Mouse (Mus musculus): ENCODE data around the gene 9330161L09Rik. TPM values are rescaled to one million over a fixed set of nuclear protein-coding genes. Genes with fewer than 3 reads are reported as not detected.

9330161L09Rik gene
- polyA plus RNA-seq, 1 experiment from 2014 or later, result 0.29 TPM

DNA sequence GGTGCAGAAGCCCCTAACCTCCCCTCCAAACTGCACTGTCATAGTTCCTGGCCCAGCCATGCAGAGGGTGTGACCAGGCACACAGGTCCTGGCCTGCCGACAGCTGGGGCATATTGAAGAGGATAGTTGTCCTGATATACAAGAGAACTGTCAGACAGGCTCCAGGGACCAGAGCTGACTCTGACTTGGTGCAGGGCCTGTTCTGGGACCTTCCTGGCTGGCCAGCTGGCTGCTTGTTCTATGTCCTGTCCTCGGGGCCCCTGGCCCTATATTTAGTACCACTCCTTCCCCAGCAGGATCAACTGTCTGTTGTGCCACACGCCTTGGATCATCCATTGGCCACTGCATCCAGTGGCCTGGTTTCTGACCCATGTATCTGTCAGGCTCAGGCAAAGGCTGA lies 45.3 kb downstream of the 9330161L09Rik start:
- Histone ChIP-seq H3K36me3 (ENCODE audit: control insufficient read depth, insufficient read depth, low read length) (no peaks in the 10 kb centered on the region), H3K9me3 (ENCODE audit: control insufficient read depth, low read length) (no peaks in the 10 kb centered on the region), H3K4me2 (ENCODE audit: low read depth, low read length) (no peak overlapping the region), H3K27ac (replicated peaks; ENCODE audit: low read depth, low read length) (no peak overlapping the region), H3K4me3 (ENCODE audit: low read depth, low read length) (no peak overlapping the region), H3K9ac (ENCODE audit: low read depth, low read length) (no peak overlapping the region), H3K4me1 (ENCODE audit: control insufficient read depth, insufficient read depth, low read length) (no peaks in the 10 kb centered on the region), H3K27me3 (replicated peaks; ENCODE audit: control insufficient read depth, insufficient read depth, low read length) (no peaks in the 10 kb centered on the region)
- WGBS, result 92% methylated on average over 3 of the region's 3 CpGs
- no peak for ATAC-seq (ENCODE audit: low read depth)
- no peak for DNase-seq (ENCODE audit: low spot score)

DNA sequence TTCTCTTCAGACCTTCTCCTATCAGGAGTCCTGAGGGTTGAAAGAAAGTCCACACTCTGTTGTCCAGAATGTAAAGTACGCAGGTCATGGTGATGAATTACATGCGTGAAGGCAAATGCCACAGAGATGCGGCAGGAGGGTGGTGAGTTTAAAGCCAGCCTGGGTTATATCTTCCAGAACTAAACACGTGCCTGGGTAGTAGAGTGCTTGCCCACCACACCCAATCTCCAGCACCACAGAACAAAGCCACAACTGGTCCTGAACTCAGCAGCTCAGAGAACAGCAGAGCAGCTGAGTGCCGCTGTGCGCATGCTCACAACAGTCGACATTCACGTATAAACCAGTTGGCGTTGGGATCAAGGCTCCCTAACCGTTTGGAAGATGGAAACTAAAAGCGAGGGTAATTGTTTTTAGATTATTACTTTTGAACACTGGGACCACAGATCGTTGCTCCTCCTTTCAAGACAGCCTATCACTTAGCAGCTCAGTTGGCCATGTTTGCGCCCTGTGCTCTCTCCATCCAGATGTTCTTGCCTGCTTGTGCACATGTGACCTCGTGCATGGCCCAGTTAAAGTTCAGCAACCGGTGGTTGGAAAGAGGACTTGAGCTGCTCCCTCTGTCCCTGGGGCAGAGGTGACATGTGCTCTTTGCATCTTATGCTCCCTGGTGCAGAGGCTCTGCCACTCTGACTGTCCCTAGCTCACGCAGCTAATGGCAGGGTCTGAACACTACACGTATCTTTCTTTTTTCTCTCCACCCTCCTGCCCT lies 45.9 kb downstream of the 9330161L09Rik start:
- no peaks in the 10 kb centered on the region for H3K9me3 ChIP-seq (ENCODE audit: control insufficient read depth, low read length)
- H3K27ac ChIP-seq (replicated peaks; ENCODE audit: low read depth, low read length), result no peak overlapping the region
- ATAC-seq (ENCODE audit: low read depth) (no peak), DNase-seq (ENCODE audit: low spot score) (no peak)
- H3K4me2 ChIP-seq (ENCODE audit: low read depth, low read length), result no peak overlapping the region
- no peaks in the 10 kb centered on the region for H3K36me3 ChIP-seq (ENCODE audit: control insufficient read depth, insufficient read depth, low read length)
- no peaks in the 10 kb centered on the region for H3K4me1 ChIP-seq (ENCODE audit: control insufficient read depth, insufficient read depth, low read length)
- no peak overlapping the region for H3K9ac ChIP-seq (ENCODE audit: low read depth, low read length)
- no peaks in the 10 kb centered on the region for H3K27me3 ChIP-seq (replicated peaks; ENCODE audit: control insufficient read depth, insufficient read depth, low read length)
- WGBS, result 83% methylated on average over 17 of the region's 17 CpGs
- no peak overlapping the region for H3K4me3 ChIP-seq (ENCODE audit: low read depth, low read length)

DNA sequence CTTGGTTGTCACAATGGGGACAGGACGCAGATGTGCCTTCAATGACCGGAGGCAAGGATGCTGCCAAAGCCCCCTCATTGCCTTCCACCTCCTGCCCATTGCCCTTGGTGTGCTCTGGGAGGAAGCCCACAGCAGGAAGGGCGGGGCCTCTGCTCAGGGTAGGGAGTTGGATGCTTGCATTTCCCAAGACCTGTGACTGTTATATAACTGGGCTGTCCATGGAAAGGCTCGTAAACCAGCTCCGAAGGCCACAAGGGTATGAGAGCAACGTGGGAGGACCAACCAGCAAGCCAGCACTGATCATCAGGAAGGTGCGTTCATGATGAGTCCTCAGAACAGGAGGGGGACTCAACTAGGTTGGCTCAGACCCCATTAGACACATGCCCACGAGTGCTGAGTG lies 46.8 kb downstream of the 9330161L09Rik start:
- Histone ChIP-seq H3K27ac (replicated peaks; ENCODE audit: low read depth, low read length) (no peak overlapping the region), H3K4me2 (ENCODE audit: low read depth, low read length) (no peak overlapping the region), H3K9ac (ENCODE audit: low read depth, low read length) (no peak overlapping the region), H3K36me3 (ENCODE audit: control insufficient read depth, insufficient read depth, low read length) (no peaks in the 10 kb centered on the region), H3K27me3 (replicated peaks; ENCODE audit: control insufficient read depth, insufficient read depth, low read length) (no peaks in the 10 kb centered on the region), H3K4me3 (ENCODE audit: low read depth, low read length) (no peak overlapping the region), H3K4me1 (ENCODE audit: control insufficient read depth, insufficient read depth, low read length) (no peaks in the 10 kb centered on the region), H3K9me3 (ENCODE audit: control insufficient read depth, low read length) (no peaks in the 10 kb centered on the region)
- DNase-seq (ENCODE audit: low spot score) (no peak), ATAC-seq (ENCODE audit: low read depth) (no peak)
- 87% methylated on average over 8 of the region's 8 CpGs for WGBS

DNA sequence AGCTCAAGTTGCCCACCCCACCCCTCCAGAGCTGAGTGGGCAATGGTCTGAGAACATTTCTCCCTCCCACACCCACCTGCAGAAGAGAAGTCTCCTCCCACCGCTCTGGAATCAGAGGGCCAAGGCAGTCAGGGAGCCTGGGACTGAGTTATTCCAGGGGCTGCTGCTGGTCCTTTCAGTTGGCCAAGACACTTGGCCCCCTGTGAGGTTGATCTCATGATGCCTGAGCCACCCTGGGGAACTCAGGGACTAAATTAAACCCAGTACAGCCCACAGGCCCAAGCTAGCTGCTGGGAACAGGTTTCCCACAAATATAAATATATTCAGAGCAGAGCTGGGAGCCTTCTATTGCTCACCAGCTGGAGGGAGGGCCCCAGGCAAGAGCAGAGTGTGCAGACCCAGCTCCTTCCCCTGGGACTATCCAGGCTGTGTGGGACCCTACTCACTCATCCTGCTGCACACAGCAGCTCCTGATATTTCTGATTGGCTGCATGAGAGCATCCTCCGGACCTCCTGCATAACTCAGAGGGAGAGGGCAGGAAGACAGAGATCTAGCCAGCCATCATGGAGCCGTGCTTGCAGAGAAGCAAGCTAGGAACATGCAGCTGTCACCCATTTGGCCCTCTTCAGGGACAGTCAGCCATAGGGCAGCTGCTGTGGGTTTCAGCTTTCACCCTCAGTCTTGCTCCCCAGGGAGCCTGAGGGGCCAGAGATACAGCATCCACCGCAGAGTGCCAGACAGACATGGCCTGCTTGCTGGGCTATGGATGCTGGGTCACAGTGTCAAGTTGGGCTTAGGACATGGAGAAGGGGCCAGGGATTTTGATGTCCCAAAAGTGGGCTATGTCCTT lies 48.4 kb downstream of the 9330161L09Rik start:
- no peaks in the 10 kb centered on the region for H3K4me1 ChIP-seq (ENCODE audit: control insufficient read depth, insufficient read depth, low read length)
- WGBS, result 34% methylated on average over 4 of the region's 4 CpGs
- no peaks in the 10 kb centered on the region for H3K9me3 ChIP-seq (ENCODE audit: control insufficient read depth, low read length)
- DNase-seq (ENCODE audit: low spot score), result peak; percentile 74
- H3K27me3 ChIP-seq (replicated peaks; ENCODE audit: control insufficient read depth, insufficient read depth, low read length), result no peaks in the 10 kb centered on the region
- H3K4me3 ChIP-seq (ENCODE audit: low read depth, low read length), result no peak overlapping the region
- ATAC-seq (ENCODE audit: low read depth), result peak; percentile 76
- no peak overlapping the region for H3K9ac ChIP-seq (ENCODE audit: low read depth, low read length)
- H3K27ac ChIP-seq (replicated peaks; ENCODE audit: low read depth, low read length), result no peak overlapping the region
- H3K36me3 ChIP-seq (ENCODE audit: control insufficient read depth, insufficient read depth, low read length), result no peaks in the 10 kb centered on the region
- no peak overlapping the region for H3K4me2 ChIP-seq (ENCODE audit: low read depth, low read length)

GRCm38 (mm10) chr12:103358216-103358615 lies 49.4 kb downstream of the 9330161L09Rik start:
- Histone ChIP-seq H3K4me2 (ENCODE audit: low read depth, low read length) (no peak overlapping the region), H3K27me3 (replicated peaks; ENCODE audit: control insufficient read depth, insufficient read depth, low read length) (no peaks in the 10 kb centered on the region), H3K27ac (replicated peaks; ENCODE audit: low read depth, low read length) (no peak overlapping the region), H3K4me3 (ENCODE audit: low read depth, low read length) (no peak overlapping the region), H3K36me3 (ENCODE audit: control insufficient read depth, insufficient read depth, low read length) (no peaks in the 10 kb centered on the region), H3K9ac (ENCODE audit: low read depth, low read length) (no peak overlapping the region), H3K9me3 (ENCODE audit: control insufficient read depth, low read length) (no peaks in the 10 kb centered on the region), H3K4me1 (ENCODE audit: control insufficient read depth, insufficient read depth, low read length) (no peaks in the 10 kb centered on the region)
- DNase-seq (ENCODE audit: low spot score) (no peak), ATAC-seq (ENCODE audit: low read depth) (no peak)
- 66% methylated on average over 8 of the region's 8 CpGs for WGBS

Other genes starting within 250 kb of the 9330161L09Rik start
- gene Prima1, start 165.7 kb downstream of the 9330161L09Rik start, polyA plus RNA-seq (2014; fragmentation: Nextera tagmentation; extraction: Ambion mirVana), result 0.57 and 1.9 TPM in 2 replicates
- gene Fam181a, start 96.8 kb downstream of the 9330161L09Rik start, polyA plus RNA-seq (2014; fragmentation: Nextera tagmentation; extraction: Ambion mirVana), result 0.21 TPM in 1 of 2 replicates, not detected in the other
- 21.1 and 22.0 TPM in 2 replicates for gene Asb2, start 51.8 kb downstream of the 9330161L09Rik start, polyA plus RNA-seq (2014; fragmentation: Nextera tagmentation; extraction: Ambion mirVana)
- gene Otub2, start 19.1 kb downstream of the 9330161L09Rik start, polyA plus RNA-seq (2014; fragmentation: Nextera tagmentation; extraction: Ambion mirVana), result 11.2 and 11.9 TPM in 2 replicates
- gene Ddx24, start 18.0 kb upstream of the 9330161L09Rik start, polyA plus RNA-seq (2014; fragmentation: Nextera tagmentation; extraction: Ambion mirVana), result 80.3 and 85.2 TPM in 2 replicates
- 69.9 and 72.5 TPM in 2 replicates for gene Ifi27, start 26.4 kb upstream of the 9330161L09Rik start, polyA plus RNA-seq (2014; fragmentation: Nextera tagmentation; extraction: Ambion mirVana)
- gene Ifi27l2a, start 35.9 kb upstream of the 9330161L09Rik start, polyA plus RNA-seq (2014; fragmentation: Nextera tagmentation; extraction: Ambion mirVana), result 16.2 and 23.0 TPM in 2 replicates
- gene Ifi27l2b, start 49.4 kb upstream of the 9330161L09Rik start, polyA plus RNA-seq (2014; fragmentation: Nextera tagmentation; extraction: Ambion mirVana), result not detected in 2 replicates
- gene Ppp4r4, start 124.5 kb upstream of the 9330161L09Rik start, polyA plus RNA-seq (2014; fragmentation: Nextera tagmentation; extraction: Ambion mirVana), result 1.2 and 1.5 TPM in 2 replicates
- gene Serpina10, start 223.6 kb upstream of the 9330161L09Rik start, polyA plus RNA-seq (2014; fragmentation: Nextera tagmentation; extraction: Ambion mirVana), result not detected in 2 replicates
- gene Serpina6, start 249.4 kb upstream of the 9330161L09Rik start, polyA plus RNA-seq (2014; fragmentation: Nextera tagmentation; extraction: Ambion mirVana), result 0.24 and 0.25 TPM in 2 replicates